Mouse (Mus musculus): ENCODE measurements around the gene Ctnnbl1. TPM values are rescaled to one million over a fixed set of nuclear protein-coding genes. Genes with fewer than 3 reads are reported as not detected.

Gene Ctnnbl1
- polyA plus RNA-seq, 1 experiment: 61.8 TPM

DNA sequence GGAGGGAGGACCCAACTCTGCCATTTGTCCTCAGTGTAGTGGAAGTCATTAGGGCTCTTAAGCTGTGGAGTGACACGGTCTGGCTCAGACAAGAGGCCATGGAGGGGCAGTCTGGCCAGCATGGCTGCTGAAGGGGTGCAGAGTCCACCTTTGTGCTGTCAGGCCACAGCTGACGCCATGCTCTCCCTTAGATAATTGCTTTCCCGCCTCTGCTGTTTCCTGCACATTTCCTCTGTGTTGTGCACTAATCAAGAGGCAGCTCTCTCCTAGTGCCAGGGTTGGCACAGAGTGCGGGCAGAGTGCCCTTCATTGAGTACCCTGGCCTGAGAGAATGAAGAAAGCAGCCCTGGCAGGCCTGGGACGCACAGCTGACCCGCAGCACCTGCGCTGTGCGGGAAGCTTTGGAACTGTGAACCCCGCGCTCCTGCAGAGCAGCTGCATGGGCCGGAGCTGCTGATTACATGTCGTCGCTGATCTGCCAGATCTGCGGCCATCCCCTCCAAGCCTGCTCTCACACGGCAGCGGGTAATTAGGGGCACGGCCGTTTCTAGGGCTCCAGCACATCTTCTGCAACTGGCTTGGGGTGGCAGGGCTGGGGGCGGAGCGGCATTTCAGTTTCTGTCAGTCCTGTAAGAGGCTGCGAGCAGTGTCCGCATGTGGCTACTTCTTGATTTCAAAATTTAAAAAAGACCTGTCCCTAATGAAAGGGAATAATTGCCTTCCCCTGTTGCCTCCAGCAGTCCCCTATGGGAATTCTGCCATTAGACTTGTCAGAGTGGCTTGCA, 14.6 kb downstream of the Ctnnbl1 start:
- DNase-seq (ENCODE audit: low read depth): peak; percentile 95
- no peak for TF ChIP-seq POLR2A (IDR thresholded peaks at IDR 0.05; ENCODE audit: borderline replicate concordance, extremely low read depth, insufficient read depth, insufficient read length, poor library complexity, severe bottlenecking)
- TF ChIP-seq CTCF (IDR thresholded peaks at IDR 0.05; ENCODE audit: borderline replicate concordance, extremely low read depth, insufficient read depth, insufficient read length): no peak

DNA sequence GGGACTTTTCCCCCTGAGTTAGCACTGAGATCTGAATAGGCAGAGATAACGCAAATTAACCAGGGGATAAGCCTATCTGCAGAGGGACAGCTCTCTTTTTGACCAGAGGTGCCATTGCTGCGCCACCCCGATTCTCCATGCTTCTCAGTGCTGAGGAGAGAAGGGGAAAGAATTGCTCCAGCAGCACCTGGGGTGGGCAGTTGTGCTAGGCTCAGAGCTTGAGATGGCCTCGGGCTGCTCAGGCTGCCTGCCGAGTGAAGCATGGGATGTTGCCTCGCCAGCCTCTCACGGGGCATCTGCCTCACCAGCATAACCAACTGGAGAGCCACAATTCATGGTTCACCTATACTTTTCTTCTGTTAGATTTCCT, 15.2 kb downstream of the Ctnnbl1 start:
- peak; percentile 73 for DNase-seq (ENCODE audit: low read depth)
- TF ChIP-seq POLR2A (IDR thresholded peaks at IDR 0.05; ENCODE audit: borderline replicate concordance, extremely low read depth, insufficient read depth, insufficient read length, poor library complexity, severe bottlenecking): no peak
- no peak for TF ChIP-seq CTCF (IDR thresholded peaks at IDR 0.05; ENCODE audit: borderline replicate concordance, extremely low read depth, insufficient read depth, insufficient read length)

DNA sequence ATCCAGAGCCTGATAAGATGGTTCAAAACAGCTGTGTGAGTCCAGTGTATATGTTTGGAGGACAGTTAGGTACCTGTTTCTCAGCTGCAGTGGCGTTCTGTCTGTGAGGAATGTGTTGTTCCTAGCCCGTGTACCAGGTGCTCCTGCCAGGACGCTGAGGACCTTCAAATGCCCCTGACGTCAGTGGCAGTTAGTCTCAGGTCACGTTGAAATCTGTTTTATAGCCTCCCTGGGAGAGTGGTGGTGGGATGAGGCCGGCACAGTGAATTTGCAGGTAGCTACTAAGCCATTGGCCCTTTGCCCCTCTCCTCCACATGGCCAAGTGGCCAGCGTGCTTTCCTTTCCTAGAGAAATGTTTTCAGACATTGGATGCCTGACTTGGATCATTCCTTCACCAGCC, 18.6 kb downstream of the Ctnnbl1 start:
- no peak for TF ChIP-seq CTCF (IDR thresholded peaks at IDR 0.05; ENCODE audit: borderline replicate concordance, extremely low read depth, insufficient read depth, insufficient read length)
- no peak for TF ChIP-seq POLR2A (IDR thresholded peaks at IDR 0.05; ENCODE audit: borderline replicate concordance, extremely low read depth, insufficient read depth, insufficient read length, poor library complexity, severe bottlenecking)
- DNase-seq (ENCODE audit: low read depth): no peak

DNA sequence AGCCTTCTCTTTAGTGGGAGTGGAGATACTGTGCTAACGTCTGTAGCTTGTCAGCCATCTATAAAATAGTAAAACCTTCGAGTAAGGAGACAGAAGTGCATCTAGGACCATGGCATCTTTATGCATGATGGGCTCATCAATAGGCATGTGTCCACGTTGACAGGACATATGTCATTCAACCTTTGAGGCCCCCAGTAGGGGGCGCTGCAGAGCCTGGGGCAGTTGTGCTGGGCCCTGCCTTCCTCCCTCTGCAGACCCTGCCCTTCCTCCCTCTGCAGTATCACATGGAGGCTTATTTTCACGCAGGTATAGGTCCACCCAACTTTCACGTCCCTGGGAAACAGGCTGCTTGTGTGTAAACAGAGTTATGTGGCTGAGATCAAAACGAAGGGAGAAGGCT, 19.0 kb downstream of the Ctnnbl1 start:
- no peak for DNase-seq (ENCODE audit: low read depth)
- TF ChIP-seq CTCF (IDR thresholded peaks at IDR 0.05; ENCODE audit: borderline replicate concordance, extremely low read depth, insufficient read depth, insufficient read length) (peak; percentile 24; the same call in 1 of the 2 replicates), POLR2A (IDR thresholded peaks at IDR 0.05; ENCODE audit: borderline replicate concordance, extremely low read depth, insufficient read depth, insufficient read length, poor library complexity, severe bottlenecking) (no peak)

DNA sequence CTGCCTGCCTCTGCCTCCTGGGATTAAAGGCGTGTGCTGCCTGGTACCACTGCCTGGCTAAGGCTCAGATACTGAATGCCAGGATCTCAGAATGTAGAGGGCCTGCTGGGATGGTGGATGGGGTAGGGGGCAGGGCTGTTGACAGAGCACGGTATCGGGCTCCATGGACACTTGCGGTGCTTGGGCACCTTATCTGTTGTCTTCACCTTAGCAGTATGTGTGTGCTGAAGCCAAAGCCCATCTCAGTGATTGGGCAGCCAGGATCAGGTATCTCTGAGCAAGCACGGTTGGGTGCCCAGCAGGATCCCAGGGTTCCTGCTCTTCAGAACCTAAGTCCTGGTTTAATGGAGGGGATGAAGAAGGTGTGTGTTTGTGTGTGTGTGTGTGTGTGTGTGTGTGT, 21.2 kb downstream of the Ctnnbl1 start:
- TF ChIP-seq CTCF (IDR thresholded peaks at IDR 0.05; ENCODE audit: borderline replicate concordance, extremely low read depth, insufficient read depth, insufficient read length) (no peak), POLR2A (IDR thresholded peaks at IDR 0.05; ENCODE audit: borderline replicate concordance, extremely low read depth, insufficient read depth, insufficient read length, poor library complexity, severe bottlenecking) (no peak)
- no peak for DNase-seq (ENCODE audit: low read depth)

DNA sequence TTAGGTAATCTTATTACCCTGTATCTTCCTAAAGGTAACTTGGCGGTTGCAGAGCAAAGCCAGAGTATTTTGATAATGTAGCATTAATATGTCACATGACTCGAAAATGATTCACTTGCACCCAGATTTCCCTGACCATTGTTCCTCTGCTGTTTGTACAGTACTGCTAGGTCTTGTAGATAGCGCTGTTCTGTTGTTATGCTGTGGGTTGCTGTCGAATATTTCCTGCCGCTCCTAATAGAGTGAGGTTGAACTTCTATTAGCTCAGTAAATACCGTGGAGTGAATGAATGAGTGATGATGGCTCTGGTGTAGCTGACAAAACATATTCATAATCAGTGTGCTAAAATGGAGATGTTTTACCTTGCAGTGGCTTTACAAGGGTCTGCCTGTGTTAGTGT, 22.5 kb downstream of the Ctnnbl1 start:
- DNase-seq (ENCODE audit: low read depth): no peak
- TF ChIP-seq POLR2A (IDR thresholded peaks at IDR 0.05; ENCODE audit: borderline replicate concordance, extremely low read depth, insufficient read depth, insufficient read length, poor library complexity, severe bottlenecking) (no peak), CTCF (IDR thresholded peaks at IDR 0.05; ENCODE audit: borderline replicate concordance, extremely low read depth, insufficient read depth, insufficient read length) (no peak)

DNA sequence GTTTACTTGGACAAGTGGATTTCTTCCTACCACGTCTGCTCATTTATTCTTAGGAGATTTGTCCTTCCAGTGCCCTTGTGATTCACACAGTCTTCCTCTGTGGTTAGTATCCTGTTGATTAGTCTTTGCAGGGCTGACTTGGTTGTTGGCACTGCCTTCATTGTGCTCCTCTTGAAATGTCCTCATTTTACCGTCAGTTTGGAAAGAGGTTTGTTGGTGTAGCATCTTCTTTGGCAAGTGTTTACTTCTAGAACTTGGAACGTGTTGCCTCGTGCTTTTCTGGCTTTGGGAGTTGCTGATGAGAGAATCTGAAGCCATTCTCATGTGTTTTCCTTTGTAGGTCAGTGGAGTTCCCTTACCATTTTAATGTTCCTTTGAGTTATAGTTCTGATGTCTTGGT, 25.7 kb downstream of the Ctnnbl1 start:
- DNase-seq (ENCODE audit: low read depth): no peak
- TF ChIP-seq CTCF (IDR thresholded peaks at IDR 0.05; ENCODE audit: borderline replicate concordance, extremely low read depth, insufficient read depth, insufficient read length) (no peak), POLR2A (IDR thresholded peaks at IDR 0.05; ENCODE audit: borderline replicate concordance, extremely low read depth, insufficient read depth, insufficient read length, poor library complexity, severe bottlenecking) (no peak)

DNA sequence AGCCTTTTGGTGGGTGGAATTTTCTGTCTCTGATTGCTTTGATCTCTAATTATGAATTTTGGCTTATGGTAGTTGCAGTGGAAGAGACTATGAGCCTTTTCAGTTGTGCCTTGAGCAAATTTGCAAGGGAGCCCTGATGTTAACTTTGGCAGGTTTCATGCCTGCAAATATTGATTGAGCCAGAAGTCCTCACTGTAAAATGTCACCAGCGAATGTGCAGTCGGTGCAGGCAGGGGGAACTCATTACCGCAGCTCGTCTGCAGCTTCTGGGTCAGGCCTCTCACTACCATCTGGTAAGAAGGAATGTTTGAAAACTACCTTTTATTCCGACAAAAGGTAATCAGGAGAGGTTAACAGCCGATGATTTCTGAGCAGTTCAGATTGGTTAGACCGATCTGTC, 29.4 kb downstream of the Ctnnbl1 start:
- peak; percentile 67 for DNase-seq (ENCODE audit: low read depth)
- no peak for TF ChIP-seq CTCF (IDR thresholded peaks at IDR 0.05; ENCODE audit: borderline replicate concordance, extremely low read depth, insufficient read depth, insufficient read length)
- TF ChIP-seq POLR2A (IDR thresholded peaks at IDR 0.05; ENCODE audit: borderline replicate concordance, extremely low read depth, insufficient read depth, insufficient read length, poor library complexity, severe bottlenecking): no peak

DNA sequence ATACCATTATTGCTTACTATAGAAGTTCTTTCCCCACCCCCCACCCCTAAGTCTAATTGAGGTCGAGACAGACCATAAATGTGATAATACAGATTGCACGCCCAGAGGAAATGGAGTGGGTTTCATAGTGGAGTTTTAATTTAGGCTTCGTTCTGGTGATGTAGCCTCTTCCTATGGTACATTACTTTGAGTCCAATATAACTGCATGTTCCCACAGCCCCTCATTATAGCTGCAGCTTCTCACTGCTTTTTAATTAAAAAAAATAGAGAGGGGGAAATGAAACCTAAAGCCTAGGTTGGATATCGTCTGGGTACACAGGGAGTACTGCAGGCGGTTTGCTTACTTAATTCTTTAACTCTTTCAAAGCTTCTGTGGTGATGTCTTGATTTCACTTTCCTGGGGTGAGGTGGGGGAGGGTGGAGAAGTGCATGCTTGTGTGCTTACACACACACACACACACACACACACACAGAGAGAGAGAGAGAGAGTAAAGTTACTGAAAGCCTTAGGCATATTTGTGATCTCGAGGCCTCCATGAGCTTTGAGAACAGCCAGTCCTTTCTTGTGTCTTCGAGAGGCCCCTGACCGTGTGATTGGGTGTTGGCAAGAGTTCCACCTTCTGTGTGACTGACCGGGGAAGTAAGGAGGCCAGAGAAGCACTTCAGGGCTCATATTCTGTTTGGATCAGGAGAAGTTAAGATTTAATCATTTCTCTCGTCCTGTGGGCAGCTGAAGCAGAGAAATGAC, 31.7 kb downstream of the Ctnnbl1 start:
- peak; percentile 73 for DNase-seq (ENCODE audit: low read depth)
- TF ChIP-seq POLR2A (IDR thresholded peaks at IDR 0.05; ENCODE audit: borderline replicate concordance, extremely low read depth, insufficient read depth, insufficient read length, poor library complexity, severe bottlenecking) (no peak), CTCF (IDR thresholded peaks at IDR 0.05; ENCODE audit: borderline replicate concordance, extremely low read depth, insufficient read depth, insufficient read length) (no peak)

DNA sequence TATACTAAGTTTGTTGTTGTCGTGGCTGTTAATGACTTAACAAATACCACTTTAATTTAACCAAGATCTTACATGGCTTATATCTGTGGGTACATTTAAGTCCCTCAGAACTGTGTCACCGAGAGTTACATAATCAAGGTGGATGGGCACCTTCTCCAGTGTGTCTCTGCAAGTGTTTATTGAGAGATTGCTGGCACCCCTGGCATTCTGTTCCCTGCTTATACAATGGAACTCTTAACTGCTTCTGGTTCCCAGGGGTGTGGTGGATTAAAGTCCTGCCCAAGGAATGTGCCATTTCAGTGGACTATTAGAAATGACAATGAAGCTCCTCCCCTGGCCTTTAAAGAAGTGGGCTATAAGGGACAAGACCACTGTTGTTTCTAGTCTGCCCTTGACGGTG, 33.6 kb downstream of the Ctnnbl1 start:
- no peak for DNase-seq (ENCODE audit: low read depth)
- no peak for TF ChIP-seq POLR2A (IDR thresholded peaks at IDR 0.05; ENCODE audit: borderline replicate concordance, extremely low read depth, insufficient read depth, insufficient read length, poor library complexity, severe bottlenecking)
- TF ChIP-seq CTCF (IDR thresholded peaks at IDR 0.05; ENCODE audit: borderline replicate concordance, extremely low read depth, insufficient read depth, insufficient read length): no peak

DNA sequence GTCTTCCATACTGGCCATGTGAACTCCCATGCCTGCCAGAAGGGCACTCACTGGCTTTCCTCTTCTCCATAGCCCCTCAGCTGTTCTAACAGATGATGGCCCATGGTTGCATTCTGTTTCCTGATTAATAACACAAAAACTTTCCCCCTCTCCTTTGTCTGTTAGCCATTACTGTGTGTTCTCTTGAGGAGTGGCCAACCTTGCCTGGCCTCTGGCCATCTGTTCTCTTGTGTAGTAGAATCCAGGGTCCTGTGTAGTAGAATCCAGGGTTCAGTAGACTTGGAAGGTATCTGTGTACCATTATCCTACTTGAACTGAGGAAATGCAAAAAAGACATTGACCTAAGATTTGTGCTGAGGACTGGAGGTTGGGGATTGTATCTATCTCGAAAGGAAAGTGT, 36.5 kb downstream of the Ctnnbl1 start:
- peak; percentile 31 for DNase-seq (ENCODE audit: low read depth)
- no peak for TF ChIP-seq POLR2A (IDR thresholded peaks at IDR 0.05; ENCODE audit: borderline replicate concordance, extremely low read depth, insufficient read depth, insufficient read length, poor library complexity, severe bottlenecking)
- no peak for TF ChIP-seq CTCF (IDR thresholded peaks at IDR 0.05; ENCODE audit: borderline replicate concordance, extremely low read depth, insufficient read depth, insufficient read length)
